Mouse (Mus musculus) CH12.LX (cell line): Measurements from ENCODE around the gene Lrriq4.

Experiments
- CTCF ChIP-seq, 2 experiments: IDR thresholded peaks in 1 of 2; conservative IDR thresholded peaks in 1 of 2; 2 replicates each; pipeline ENCODE4 v1.5.1; 2011 to 2012; ENCODE audit warnings: low read depth in 2 of 2, low read length in 2 of 2, improper control_type of control experiment in 1 of 2, inconsistent platforms in 1 of 2, mild to moderate bottlenecking in 1 of 2, moderate library complexity in 1 of 2
- E2F4 ChIP-seq: IDR thresholded peaks from 2 replicates; pipeline ENCODE4 v1.6.1; 2011; ENCODE audit warnings: low read depth, low read length, improper control_type of control experiment; ENCODE audit not compliant: insufficient replicate concordance
- EP300 ChIP-seq: IDR thresholded peaks from 2 replicates; pipeline ENCODE4 v1.6.1; 2011; ENCODE audit warnings: low read length, improper control_type of control experiment
- MXI1 ChIP-seq: IDR thresholded peaks from 2 replicates; pipeline ENCODE4 v1.6.1; 2011; ENCODE audit warnings: mild to moderate bottlenecking, low read depth, low read length, improper control_type of control experiment
- POLR2A ChIP-seq: IDR thresholded peaks from 2 replicates; pipeline ENCODE4 v1.6.1; 2011; ENCODE audit warnings: low read depth, mild to moderate bottlenecking, improper control_type of control experiment, low read length
- RCOR1 ChIP-seq: conservative IDR thresholded peaks from 2 replicates; pipeline ENCODE4 v1.6.1; 2012; ENCODE audit warnings: low read depth, mild to moderate bottlenecking, inconsistent platforms, low read length, improper control_type of control experiment
- SIN3A ChIP-seq: IDR thresholded peaks from 2 replicates; pipeline ENCODE4 v1.6.1; 2012; ENCODE audit warnings: low read length, improper control_type of control experiment, inconsistent platforms
- ZC3H11A ChIP-seq: IDR thresholded peaks from 2 replicates; pipeline ENCODE4 v1.6.1; 2012; ENCODE audit warnings: low read depth, mild to moderate bottlenecking, inconsistent platforms, low read length, improper control_type of control experiment
- ZKSCAN1 ChIP-seq: IDR thresholded peaks from 2 replicates; pipeline ENCODE4 v1.6.1; 2012; ENCODE audit warnings: low read depth, inconsistent platforms, low read length, improper control_type of control experiment, borderline replicate concordance

DNA sequence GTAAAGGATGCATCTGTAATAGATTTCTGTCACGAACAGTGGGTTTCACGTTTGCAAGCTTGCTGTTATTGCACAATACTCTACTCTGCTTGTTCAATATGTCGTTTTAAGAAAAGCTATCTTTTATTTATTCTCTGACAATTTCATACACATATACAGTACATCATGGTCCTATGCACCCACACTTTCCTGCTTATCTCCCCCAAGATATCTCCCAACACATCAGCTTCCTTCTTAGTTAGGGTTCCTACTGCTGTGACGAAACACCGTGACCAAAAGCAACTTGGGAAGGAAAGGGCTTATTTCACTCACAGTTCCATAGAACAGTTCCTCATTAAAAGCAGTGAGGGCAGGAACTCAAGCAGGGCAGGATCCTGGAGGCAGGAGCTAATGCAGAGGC, 11.6 kb downstream of the Lrriq4 start:
- TF ChIP-seq CTCF (conservative IDR thresholded peaks at IDR 0.05 in 1 of 2, IDR thresholded peaks at IDR 0.05 in 1 of 2; ENCODE audit: low read depth in 2 of 2, low read length in 2 of 2) (no peak), E2F4 (no peak), ZKSCAN1 (no peak), POLR2A (no peak), MXI1 (no peak), ZC3H11A (no peak), EP300 (no peak), RCOR1 (no peak), SIN3A (no peak)
